ENCODE assay signal across 24 mouse cellular contexts in the genomic region with DNA sequence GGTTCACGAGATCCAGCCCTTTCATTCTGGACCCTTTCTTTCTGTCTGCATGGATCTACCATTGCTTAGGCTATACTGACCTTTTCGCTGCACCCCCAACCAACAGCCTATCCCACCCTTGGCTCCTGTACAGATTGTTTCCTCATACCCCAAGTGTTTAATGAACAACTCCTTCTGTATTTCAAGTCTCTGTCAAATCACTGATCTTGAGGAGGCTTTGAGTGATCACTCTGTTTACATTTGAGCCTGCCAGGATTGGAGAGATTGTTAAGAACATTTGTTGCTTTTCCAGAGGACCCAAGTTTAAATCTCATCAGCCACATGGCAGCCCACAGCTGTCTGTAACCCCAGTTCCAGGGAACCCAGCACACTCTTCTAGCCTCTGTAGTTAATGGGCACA.
"Had no signal": no experiment of that assay in that cellular context is flagged by ENCODE, and none has a peak within 500 bp of the region (broad histone marks: within the 10 kb centered on the region; RNA-seq: fewer than 3 reads in every experiment).

No protein-coding gene starts in this region.

- ATAC-seq: hindbrain, embryonic 16.5 days; inflammation-experienced regulatory T-cells, adult 6 months; intestine, embryonic 15.5 days; intestine, postnatal 0 days had no signal

- H3K36me3 ChIP-seq: heart, embryonic 10.5 days; heart, embryonic 12.5 days; hindbrain, embryonic 10.5 days; hindbrain, embryonic 12.5 days; intestine, embryonic 15.5 days; limb, embryonic 10.5 days; limb, embryonic 12.5 days had no signal

- H3K4me2 ChIP-seq: heart, embryonic 12.5 days; hindbrain, embryonic 12.5 days; hindbrain, embryonic 14.5 days; intestine, embryonic 15.5 days; limb, embryonic 12.5 days had no signal

- H3K9ac ChIP-seq: heart, embryonic 12.5 days; hindbrain, embryonic 12.5 days; hindbrain, embryonic 14.5 days; intestine, embryonic 15.5 days; limb, embryonic 12.5 days had no signal

- H3K4me3 ChIP-seq: gastrocnemius, adult 2 months; heart, embryonic 10.5 days; heart, embryonic 12.5 days; hindbrain, embryonic 10.5 days; hindbrain, embryonic 12.5 days; intestine, embryonic 15.5 days; layer of hippocampus, adult 2 months; left cerebral cortex, adult 2 months; limb, embryonic 10.5 days; limb, embryonic 12.5 days had no signal

- DNase-seq: gastrocnemius, adult 2 months; gastrocnemius, postnatal 10 days; gastrocnemius, postnatal 25 days; heart, adult 18-20 months; heart, postnatal 10 days; heart, postnatal 4 days; kidney, adult 18-20 months; kidney, adult 8-10 months; kidney, postnatal 10 days; kidney, postnatal 25 days; kidney, postnatal 4 days had no signal

- H3K27ac ChIP-seq: gastrocnemius, adult 2 months; heart, embryonic 10.5 days; hindbrain, embryonic 10.5 days; hindbrain, embryonic 12.5 days; hindbrain, embryonic 14.5 days; intestine, embryonic 15.5 days; layer of hippocampus, adult 2 months; left cerebral cortex, adult 2 months; limb, embryonic 10.5 days; limb, embryonic 12.5 days had no signal

- H3K27me3 ChIP-seq: heart, embryonic 12.5 days; hindbrain, embryonic 12.5 days; intestine, embryonic 15.5 days; limb, embryonic 12.5 days had no signal

- H3K4me1 ChIP-seq: heart, embryonic 10.5 days; heart, embryonic 12.5 days; limb, embryonic 10.5 days; limb, embryonic 12.5 days had no signal

- H3K9me3 ChIP-seq: heart, embryonic 10.5 days; heart, embryonic 12.5 days; hindbrain, embryonic 10.5 days; hindbrain, embryonic 12.5 days; intestine, embryonic 15.5 days; limb, embryonic 10.5 days; limb, embryonic 12.5 days had no signal
